Mouse (Mus musculus) liver, postnatal 0 days (tissue): ENCODE measurements at regions not wholly inside any gene's neighbourhood (a gene's known extent, or its start where the extent isn't known, plus 50 kb on each side); places are given as distances from the start of the nearest gene placed in this dataset.

Source experiments
- CTCF ChIP-seq: sonication (generic); IDR thresholded peaks from 2 replicates; pipeline ENCODE4 v1.5.1; 2016; ENCODE audit warnings: antibody characterized with exemption, low read depth
- EP300 ChIP-seq: IDR thresholded peaks from 2 replicates; pipeline ENCODE4 v1.6.1; 2016; ENCODE audit warnings: antibody characterized with exemption, low read depth, mild to moderate bottlenecking

- no peak for TF ChIP-seq CTCF
- no peak for TF ChIP-seq EP300
Observed at GRCm38 (mm10) chr8:34371973-34372665, 260.6 kb upstream of the Gm10131 start.
